Mouse (Mus musculus) retina, postnatal 1 day (tissue): ENCODE data around the gene Gorasp1.

Experiments used
- DNase-seq: peaks from one replicate; pipeline ENCODE4 v3.0.0-alpha.2; 2012

Gorasp1 gene

GRCm38 (mm10) chr9:119925120-119925657 lies 12.2 kb downstream of the Gorasp1 start:
- no peak for DNase-seq

- no peak for DNase-seq
Observed at GRCm38 (mm10) chr9:119923462-119923861, 13.9 kb downstream of the Gorasp1 start.

- no peak for DNase-seq
Observed at GRCm38 (mm10) chr9:119919858-119920257, 17.5 kb downstream of the Gorasp1 start.

GRCm38 (mm10) chr9:119913087-119913838 lies 24.1 kb downstream of the Gorasp1 start:
- peak; percentile 27 for DNase-seq

- no peak for DNase-seq
Observed at GRCm38 (mm10) chr9:119909931-119910330, 27.4 kb downstream of the Gorasp1 start.

- no peak for DNase-seq
Observed at GRCm38 (mm10) chr9:119908708-119909107, 28.7 kb downstream of the Gorasp1 start.

- DNase-seq, result no peak
Observed at GRCm38 (mm10) chr9:119902410-119903151, 34.8 kb downstream of the Gorasp1 start.

GRCm38 (mm10) chr9:119899446-119899845 lies 37.9 kb downstream of the Gorasp1 start:
- no peak for DNase-seq

- peak; percentile 34 for DNase-seq
Observed at GRCm38 (mm10) chr9:119895040-119895721, 42.2 kb downstream of the Gorasp1 start.

GRCm38 (mm10) chr9:119894339-119895009 lies 42.9 kb downstream of the Gorasp1 start, which contains the start of gene Wdr48:
Gene Wdr48, plus strand, starts transcription at chr9:119894878.
- peak; percentile 99 for DNase-seq

- DNase-seq, result no peak
Observed at GRCm38 (mm10) chr9:119893881-119894280, 43.5 kb downstream of the Gorasp1 start.

GRCm38 (mm10) chr9:119890692-119891091 lies 46.7 kb downstream of the Gorasp1 start:
- DNase-seq, result peak; percentile 55

GRCm38 (mm10) chr9:119889446-119889845 lies 47.9 kb downstream of the Gorasp1 start:
- DNase-seq, result no peak

GRCm38 (mm10) chr9:119888843-119889246 lies 48.5 kb downstream of the Gorasp1 start:
- DNase-seq, result peak; percentile 22

- no peak for DNase-seq
Observed at GRCm38 (mm10) chr9:119887144-119887901, 50.0 kb downstream of the Gorasp1 start.
